ENCODE assay signal across 8 mouse cellular contexts in the genomic region with DNA sequence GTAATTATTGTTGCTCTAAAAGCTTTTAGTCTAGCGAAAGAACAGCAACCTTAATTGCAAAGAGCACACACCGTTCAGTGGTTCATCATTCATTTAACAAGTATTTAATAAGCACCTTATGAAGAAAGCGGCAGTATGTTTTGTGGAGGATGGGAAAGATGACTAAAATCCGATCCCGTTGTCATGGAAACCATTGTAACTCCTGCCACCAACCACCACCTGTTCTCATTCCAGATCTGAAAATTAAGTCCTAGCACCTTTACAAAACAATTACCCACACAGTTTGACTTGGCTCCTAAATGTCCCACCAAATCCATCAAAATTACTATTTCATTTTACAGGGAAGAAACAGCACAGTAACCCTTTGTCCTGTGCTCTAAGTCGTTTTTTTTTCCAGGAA. TPM values are rescaled to one million over a fixed set of nuclear protein-coding genes. Genes with fewer than 3 reads are reported as not detected.
DNase-seq lines count a peak whose midpoint lies in the region; ATAC-seq lines count a peak whose summit lies in the region.

No protein-coding gene starts in this region.

- peak overlapping the region; percentile 69 for H3K4me2 ChIP-seq in hindbrain, embryonic 14.5 days (replicated peaks)
- peak overlapping the region; percentile 58 for H3K4me2 ChIP-seq in midbrain, embryonic 12.5 days (replicated peaks)

- no peak for ATAC-seq in hindbrain, embryonic 14.5 days (ENCODE audit: low FRiP score)
- ATAC-seq in midbrain, embryonic 12.5 days (ENCODE audit: low FRiP score, low read depth), result peak; percentile 5; the same call in 1 of the 2 replicates
- ATAC-seq in monocyte, adult 5-6 weeks (replicated peaks; ENCODE audit: insufficient number of reproducible peaks, low FRiP score, low TSS enrichment, poor library complexity, severe bottlenecking), result no peak

- H3K4me3 ChIP-seq in hindbrain, embryonic 14.5 days (replicated peaks; ENCODE audit: low read length), result peak overlapping the region; percentile 51
- H3K4me3 ChIP-seq in midbrain, embryonic 12.5 days, result peak overlapping the region; percentile 56

- no peaks in the 10 kb centered on the region for H3K27me3 ChIP-seq in hindbrain, embryonic 14.5 days (ENCODE audit: control insufficient read depth, insufficient read depth, low read length)
- no peaks in the 10 kb centered on the region for H3K27me3 ChIP-seq in midbrain, embryonic 12.5 days

- H3K36me3 ChIP-seq in hindbrain, embryonic 14.5 days (replicated peaks; ENCODE audit: control insufficient read depth, insufficient read depth), result no peaks in the 10 kb centered on the region
- no peaks in the 10 kb centered on the region for H3K36me3 ChIP-seq in midbrain, embryonic 12.5 days

- H3K9ac ChIP-seq in hindbrain, embryonic 14.5 days, result peak overlapping the region; percentile 42; the same call in 1 of the 2 replicates
- H3K9ac ChIP-seq in midbrain, embryonic 12.5 days (replicated peaks), result peak overlapping the region; percentile 32; the same call in 1 of the 2 replicates

- no peaks in the 10 kb centered on the region for H3K9me3 ChIP-seq in hindbrain, embryonic 14.5 days (ENCODE audit: control insufficient read depth, low read length)
- no peaks in the 10 kb centered on the region for H3K9me3 ChIP-seq in midbrain, embryonic 12.5 days

- peak overlapping the region; percentile 76 for H3K27ac ChIP-seq in hindbrain, embryonic 14.5 days
- peak overlapping the region; percentile 92 for H3K27ac ChIP-seq in midbrain, embryonic 12.5 days (replicated peaks)

- H3K4me1 ChIP-seq in hindbrain, embryonic 14.5 days (replicated peaks; ENCODE audit: control insufficient read depth, insufficient read depth, low read length), result peaks cover 18% of the 10 kb centered on the region
- H3K4me1 ChIP-seq in midbrain, embryonic 12.5 days, result peaks cover 23% of the 10 kb centered on the region

- DNase-seq in layer of hippocampus, adult 18-20 months (ENCODE audit: low spot score in 2 of 2), result peak; percentile 53 to 79
- no peak for DNase-seq in layer of hippocampus, postnatal 25 days (ENCODE audit: extremely low spot score in 1 of 2, low spot score in 1 of 2)
- peak; percentile 49 for DNase-seq in cerebellum, adult 9-11 months
- DNase-seq in hindbrain, embryonic 14.5 days (ENCODE audit: low spot score), result peak; percentile 79
- DNase-seq in kidney, postnatal 4 days, result no peak
- no peak for DNase-seq in spleen, adult 18-20 months

- 20% methylated on average over 6 of the region's 6 CpGs for WGBS in hindbrain, embryonic 14.5 days
- 20% methylated on average over 6 of the region's 6 CpGs for WGBS in midbrain, embryonic 12.5 days

RNA-seq across cellular contexts. Expression of gene Cep41, which starts 0.7 kb away (rescaled TPM):
- 1 to 10 TPM; 5.3 to 6.0 TPM for total RNA-seq in layer of hippocampus, adult 18-20 months (2021)
- 1 to 10 TPM; 5.5 to 7.2 TPM for total RNA-seq in layer of hippocampus, postnatal 25 days (2021)
- polyA plus RNA-seq in hindbrain, embryonic 14.5 days (2014; fragmentation: Nextera tagmentation; extraction: Ambion mirVana), result 12.2 and 13.7 TPM in 2 replicates
- 20.1 and 20.7 TPM in 2 replicates for polyA plus RNA-seq in midbrain, embryonic 12.5 days (2016; fragmentation: Nextera tagmentation; extraction: Ambion mirVana)
- 1.0 to 10.0 TPM in 2 of 3 replicates, not detected in the other for total RNA-seq in monocyte, adult 5-6 weeks (2017)

RNA-seq across cellular contexts. Expression of gene Mest, which starts 29.1 kb away (rescaled TPM):
- 10 to 100 TPM; 44.9 to 49.3 TPM for total RNA-seq in layer of hippocampus, adult 18-20 months (2021)
- 10 to 100 TPM; 49.8 to 50.2 TPM for total RNA-seq in layer of hippocampus, postnatal 25 days (2021)
- 346 and 418 TPM in 2 replicates for polyA plus RNA-seq in hindbrain, embryonic 14.5 days (2014; fragmentation: Nextera tagmentation; extraction: Ambion mirVana)
- 584 and 614 TPM in 2 replicates for polyA plus RNA-seq in midbrain, embryonic 12.5 days (2016; fragmentation: Nextera tagmentation; extraction: Ambion mirVana)
- total RNA-seq in monocyte, adult 5-6 weeks (2017), result 0.86 to 2.5 TPM in 2 of 3 replicates, not detected in the other

RNA-seq across cellular contexts. Expression of gene Cpa1, which starts 55.2 kb away (rescaled TPM):
- total RNA-seq in layer of hippocampus, adult 18-20 months (2021), result not detected
- total RNA-seq in layer of hippocampus, postnatal 25 days (2021), result not detected
- 0.78 and 0.96 TPM in 2 replicates for polyA plus RNA-seq in hindbrain, embryonic 14.5 days (2014; fragmentation: Nextera tagmentation; extraction: Ambion mirVana)
- polyA plus RNA-seq in midbrain, embryonic 12.5 days (2016; fragmentation: Nextera tagmentation; extraction: Ambion mirVana), result 0.42 TPM in 1 of 2 replicates, not detected in the other
- total RNA-seq in monocyte, adult 5-6 weeks (2017), result not detected in 3 replicates

Comparison
In these comparisons a context has a peak if more than half of its experiments do, and no peak if none do; other contexts are left out.
1. DNase-seq: peak in layer of hippocampus, adult 18-20 months (2 of 2), cerebellum, adult 9-11 months (single experiment) and hindbrain, embryonic 14.5 days (single experiment); none in layer of hippocampus, postnatal 25 days (0 of 2), kidney, postnatal 4 days (0 of 2) and spleen, adult 18-20 months (0 of 2).
2. RNA of gene Mest, which starts 29.1 kb away (total RNA-seq): 49.8 to 50.2 TPM in layer of hippocampus, postnatal 25 days and 44.9 to 49.3 TPM in layer of hippocampus, adult 18-20 months; 0.86 to 2.5 TPM in monocyte, adult 5-6 weeks; every median in the first group is over 10 times any median in the second.